Mouse (Mus musculus) limb, embryonic 12.5 days (tissue): ENCODE results near the gene Comt. TPM values are rescaled to one million over a fixed set of nuclear protein-coding genes. Genes with fewer than 3 reads are reported as not detected.

Experiments
- ATAC-seq: fragments of 200-750 bp; cut with Nextera tagmentation; 2 replicates; pipeline ENCODE4 v1.8.0; 2017; ENCODE audit warnings: low read depth, moderate TSS enrichment; ENCODE audit not compliant: insufficient number of reproducible peaks, insufficient read depth, low FRiP score, low TSS enrichment
- H3K27ac ChIP-seq: fragments of 300-500 bp; sonication (generic); 2 replicates; pipeline ENCODE4 v1.5.1; 2016; ENCODE audit warnings: mild to moderate bottlenecking, moderate library complexity
- H3K27me3 ChIP-seq: fragments of 300-500 bp; sonication (generic); 2 replicates; pipeline ENCODE4 v1.6.1; 2016; ENCODE audit warnings: mild to moderate bottlenecking, moderate library complexity
- H3K36me3 ChIP-seq: fragments of 300-500 bp; sonication (generic); 2 replicates; pipeline ENCODE4 v1.6.1; 2016; ENCODE audit warnings: mild to moderate bottlenecking, moderate library complexity
- H3K4me1 ChIP-seq: fragments of 300-500 bp; sonication (generic); replicated peaks from 2 replicates; pipeline ENCODE4 v1.6.1; 2016
- H3K4me2 ChIP-seq: fragments of 300-500 bp; sonication (generic); 2 replicates; pipeline ENCODE4 v1.6.1; 2016; ENCODE audit warnings: mild to moderate bottlenecking, moderate library complexity
- H3K4me3 ChIP-seq: fragments of 300-500 bp; sonication (generic); replicated peaks from 2 replicates; pipeline ENCODE4 v1.5.1; 2016; ENCODE audit warnings: mild to moderate bottlenecking
- H3K9ac ChIP-seq: fragments of 300-500 bp; sonication (generic); replicated peaks from 2 replicates; pipeline ENCODE4 v1.6.1; 2016; ENCODE audit warnings: mild to moderate bottlenecking, moderate library complexity
- H3K9me3 ChIP-seq: fragments of 300-500 bp; sonication (generic); 2 replicates; pipeline ENCODE4 v1.6.1; 2016; ENCODE audit warnings: mild to moderate bottlenecking, moderate library complexity
- WGBS: fragments of 180-500 bp; shearing (Covaris S2); methylation state at CpG from one replicate; pipeline ENCODE4 v1.1.7; 2016; 5-methylcytosine and 5-hydroxymethylcytosine counted together
- polyA plus RNA-seq: library from polyadenylated mRNA; unstranded; fragments of >200 nt; fragmentation: Nextera tagmentation; extraction: Ambion mirVana; gene quantifications from 2 replicates; pipeline ENCODE4 v1.2.1, GENCODE M21; 2016

Comt gene
- polyA plus RNA-seq, 1 experiment from 2014 or later: 66.5 TPM

DNA sequence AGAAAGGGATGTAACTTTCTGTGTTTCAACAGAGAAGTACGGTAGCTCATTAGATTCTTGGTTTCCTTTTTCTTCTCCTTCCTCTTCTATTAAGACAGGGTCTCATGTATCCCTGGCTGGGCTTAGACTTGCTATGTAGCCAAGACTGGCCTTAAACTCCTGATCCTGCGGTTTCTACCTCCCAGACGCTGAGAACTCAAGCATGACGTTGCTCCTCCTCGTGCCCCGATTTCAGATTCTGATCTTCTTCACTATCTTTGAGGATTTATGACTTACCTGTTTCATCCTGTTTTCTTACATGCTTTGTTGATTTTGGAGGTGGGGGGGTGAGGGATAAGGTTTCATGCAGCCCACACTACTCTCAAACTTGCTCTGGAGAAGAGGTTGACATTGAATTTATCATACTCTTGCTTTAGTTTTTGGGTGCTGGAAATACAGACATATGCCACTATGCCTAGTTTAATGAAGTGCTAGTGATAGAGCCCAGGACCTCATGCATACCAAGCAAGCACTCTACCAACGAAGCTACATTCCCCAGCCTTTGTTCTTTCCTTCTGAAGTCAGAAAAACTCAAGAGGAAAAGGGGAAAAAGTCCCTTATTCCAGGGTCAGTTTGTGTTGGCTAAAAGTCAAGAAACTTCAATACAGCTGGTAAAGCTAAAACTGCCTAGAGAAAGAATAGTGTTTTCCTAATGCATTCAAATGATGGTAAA is 3.3 kb downstream of the Comt start:
- Histone ChIP-seq H3K4me3 (no peak overlapping the region), H3K27ac (peak overlapping the region; percentile 76), H3K36me3 (peaks cover 37% of the 10 kb centered on the region), H3K9me3 (no peaks in the 10 kb centered on the region), H3K27me3 (no peaks in the 10 kb centered on the region), H3K4me1 (peaks cover 26% of the 10 kb centered on the region), H3K9ac (no peak overlapping the region), H3K4me2 (no peak overlapping the region)
- no peak for ATAC-seq
- 79% methylated on average over 7 of the region's 7 CpGs for WGBS

DNA sequence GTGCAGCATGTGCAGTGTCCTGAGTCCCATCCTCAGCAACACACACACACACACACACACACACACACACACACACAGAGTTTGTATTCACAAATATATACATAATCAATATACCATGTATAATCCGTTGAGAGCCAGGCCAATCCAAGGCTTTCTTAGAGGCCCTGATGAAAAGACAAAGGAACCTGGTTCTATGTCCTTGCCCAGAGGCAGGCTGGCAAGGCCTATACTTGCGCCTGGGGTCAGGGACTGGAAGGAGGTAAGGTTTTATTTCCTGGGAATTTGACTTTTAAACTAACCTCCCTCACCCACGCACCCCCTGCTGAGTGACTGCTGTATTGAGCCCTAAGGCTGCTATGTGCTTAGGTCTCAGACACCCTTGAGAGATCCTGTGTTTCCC is 6.1 kb downstream of the Comt start:
- no peak overlapping the region for H3K9ac ChIP-seq
- peaks cover 19% of the 10 kb centered on the region for H3K4me1 ChIP-seq
- no peak overlapping the region for H3K4me2 ChIP-seq
- H3K27me3 ChIP-seq: no peaks in the 10 kb centered on the region
- no peak overlapping the region for H3K27ac ChIP-seq
- H3K9me3 ChIP-seq: no peaks in the 10 kb centered on the region
- H3K4me3 ChIP-seq: no peak overlapping the region
- 78% methylated on average over 3 of the region's 3 CpGs for WGBS
- no peak for ATAC-seq
- H3K36me3 ChIP-seq: peaks cover 58% of the 10 kb centered on the region

DNA sequence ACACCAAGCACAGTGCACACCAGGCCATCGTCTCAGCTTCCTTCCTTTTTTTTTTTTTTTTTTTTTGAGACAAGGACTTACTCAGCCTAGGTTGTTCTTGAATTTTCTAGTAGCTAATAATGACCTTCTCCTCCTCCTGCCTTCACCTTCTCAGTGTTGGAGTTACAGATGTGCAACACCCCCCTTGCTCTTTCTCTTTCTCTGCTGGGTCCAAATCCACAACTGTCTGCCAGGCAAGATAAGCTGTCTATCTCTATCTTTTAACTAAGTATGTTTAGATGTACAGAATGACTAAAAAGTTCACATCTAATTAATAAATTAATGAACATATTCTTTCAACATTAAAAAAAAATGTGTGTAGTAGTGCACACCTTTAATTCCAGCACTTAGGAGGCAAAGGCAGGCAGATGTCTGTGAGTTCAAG is 7.0 kb downstream of the Comt start:
- H3K9ac ChIP-seq: no peak overlapping the region
- peaks cover 10% of the 10 kb centered on the region for H3K4me1 ChIP-seq
- H3K27ac ChIP-seq: no peak overlapping the region
- ATAC-seq: no peak
- H3K27me3 ChIP-seq: no peaks in the 10 kb centered on the region
- H3K4me3 ChIP-seq: no peak overlapping the region
- 81% methylated on average over 1 of the region's 1 CpGs for WGBS
- no peaks in the 10 kb centered on the region for H3K9me3 ChIP-seq
- peaks cover 63% of the 10 kb centered on the region for H3K36me3 ChIP-seq
- no peak overlapping the region for H3K4me2 ChIP-seq

DNA sequence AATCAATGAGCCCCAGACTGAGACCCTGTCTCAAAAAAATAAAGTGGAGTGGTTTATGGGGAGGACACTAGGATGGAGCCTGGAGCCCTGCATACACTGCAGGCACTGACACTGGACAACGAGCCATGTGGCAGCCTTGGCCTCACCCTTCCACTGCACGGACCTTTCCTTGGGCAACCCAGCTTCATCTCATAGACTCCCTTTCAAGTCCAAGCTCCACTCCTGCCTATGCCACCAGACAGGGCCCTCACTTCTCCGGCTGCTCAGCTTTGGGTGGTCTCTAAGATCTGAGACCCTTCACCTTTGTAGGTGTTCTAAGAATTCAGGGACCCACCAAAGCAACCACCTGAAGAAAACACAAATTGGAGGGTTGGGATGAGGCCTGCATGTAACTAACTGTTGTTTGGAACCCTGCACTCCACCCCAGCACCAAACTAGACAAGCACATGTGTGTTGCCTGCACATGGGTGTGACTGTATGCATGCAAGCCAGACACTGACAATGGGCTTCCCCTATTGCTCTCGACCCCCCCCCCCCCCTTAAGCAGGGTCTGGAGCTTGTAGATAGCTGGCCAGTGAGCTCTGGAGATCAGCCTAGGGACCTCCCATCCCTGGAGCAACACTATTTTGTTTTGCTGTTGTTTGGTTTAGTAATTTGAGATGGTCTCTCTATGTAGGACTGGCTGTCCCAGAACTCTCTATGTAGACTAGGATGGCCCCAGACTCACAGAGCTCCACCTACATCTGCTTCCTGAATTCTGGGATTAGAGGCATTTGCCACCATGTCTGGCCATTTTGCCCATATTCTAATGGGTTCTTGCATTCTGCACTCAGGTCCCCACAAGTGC is 7.7 kb downstream of the Comt start:
- peaks cover 5% of the 10 kb centered on the region for H3K4me1 ChIP-seq
- 79% methylated on average over 4 of the region's 4 CpGs for WGBS
- H3K36me3 ChIP-seq: peaks cover 63% of the 10 kb centered on the region
- H3K9ac ChIP-seq: no peak overlapping the region
- H3K27ac ChIP-seq: no peak overlapping the region
- no peak overlapping the region for H3K4me3 ChIP-seq
- ATAC-seq: no peak
- no peaks in the 10 kb centered on the region for H3K27me3 ChIP-seq
- H3K9me3 ChIP-seq: no peaks in the 10 kb centered on the region
- H3K4me2 ChIP-seq: no peak overlapping the region

DNA sequence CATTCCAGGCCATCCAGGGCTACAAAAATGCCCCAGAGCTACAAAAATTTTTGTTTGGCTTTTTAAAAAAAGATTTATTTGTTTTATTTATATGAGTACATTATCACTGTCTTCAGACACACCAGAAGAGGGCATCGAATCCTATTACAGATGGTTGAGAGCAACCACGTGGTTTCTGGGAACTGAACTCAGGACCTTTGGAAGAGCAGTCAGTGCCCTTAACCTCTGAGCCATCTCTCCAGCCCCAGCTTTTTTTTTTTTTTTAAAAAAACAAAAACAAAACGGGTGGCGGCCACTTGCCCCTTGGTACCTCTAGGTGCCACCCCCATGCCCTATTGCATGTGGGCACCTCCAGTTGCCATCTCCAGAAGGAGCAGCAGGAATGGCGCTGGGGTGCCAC is 9.2 kb downstream of the Comt start:
- H3K9ac ChIP-seq: no peak overlapping the region
- no peak overlapping the region for H3K4me3 ChIP-seq
- no peak overlapping the region for H3K4me2 ChIP-seq
- no peak overlapping the region for H3K27ac ChIP-seq
- H3K27me3 ChIP-seq: no peaks in the 10 kb centered on the region
- 92% methylated on average over 5 of the region's 5 CpGs for WGBS
- no peaks in the 10 kb centered on the region for H3K9me3 ChIP-seq
- peaks cover 62% of the 10 kb centered on the region for H3K36me3 ChIP-seq
- no peak for ATAC-seq
- no peaks in the 10 kb centered on the region; the same call in 1 of the 2 replicates for H3K4me1 ChIP-seq

DNA sequence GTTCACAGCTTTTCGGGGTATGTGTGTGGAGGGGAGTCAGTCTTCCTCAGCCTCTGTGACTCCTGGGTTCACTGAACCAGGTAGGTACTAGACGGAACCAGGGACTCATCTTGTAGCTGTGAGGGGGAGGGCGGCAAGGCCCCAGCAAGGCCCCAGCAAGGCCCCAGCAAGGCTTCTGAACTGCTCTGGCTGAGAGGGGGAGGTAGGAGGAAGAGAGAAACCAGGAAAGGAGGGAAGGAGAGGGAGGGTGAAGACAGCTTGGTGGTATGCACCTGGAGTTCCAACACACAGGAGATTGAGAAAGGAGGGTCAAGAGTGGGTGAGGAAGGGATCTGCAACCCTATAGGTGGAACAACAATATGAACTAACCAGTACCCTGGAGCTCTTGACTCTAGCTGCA is 9.8 kb downstream of the Comt start:
- Histone ChIP-seq H3K9ac (no peak overlapping the region), H3K27ac (peak overlapping the region; percentile 45; the same call in 1 of the 2 replicates), H3K9me3 (no peaks in the 10 kb centered on the region), H3K4me3 (no peak overlapping the region), H3K36me3 (peaks cover 59% of the 10 kb centered on the region), H3K4me1 (no peaks in the 10 kb centered on the region; the same call in 1 of the 2 replicates), H3K27me3 (no peaks in the 10 kb centered on the region), H3K4me2 (no peak overlapping the region)
- WGBS: 86% methylated on average over 3 of the region's 3 CpGs
- ATAC-seq: no peak

DNA sequence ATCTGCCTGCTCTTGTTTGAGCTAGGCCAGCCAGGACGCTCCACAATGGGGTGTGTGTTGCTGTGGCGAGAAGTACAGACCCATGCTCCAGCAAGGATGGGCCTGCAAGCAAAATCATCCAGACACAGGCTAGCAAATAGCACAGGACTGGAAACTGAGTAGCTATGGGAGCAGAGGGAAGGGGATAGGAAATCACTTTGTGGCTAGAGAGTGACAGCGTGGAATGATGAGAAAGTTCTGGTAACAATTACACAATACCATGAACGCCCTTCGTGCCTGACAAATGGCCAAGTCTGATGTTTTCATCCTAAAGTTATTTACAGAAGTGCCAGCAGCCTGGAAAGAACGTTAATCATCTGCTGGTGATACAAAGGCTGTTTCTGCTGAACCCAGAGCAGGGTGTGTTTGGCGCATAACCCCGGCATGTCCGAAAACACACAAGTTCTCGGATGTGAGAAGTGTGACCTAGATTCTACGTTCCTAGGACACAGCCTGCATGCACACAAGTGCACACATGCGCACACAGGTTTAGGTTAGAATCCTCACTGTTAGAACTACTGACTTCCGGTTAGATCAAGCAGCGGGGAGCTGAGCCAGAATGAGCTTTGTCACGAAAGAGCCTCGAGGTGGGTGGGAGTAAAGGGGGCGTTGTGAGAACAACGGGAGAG is 10.4 kb downstream of the Comt start:
- 72% methylated on average over 18 of the region's 18 CpGs for WGBS
- H3K4me3 ChIP-seq: no peak overlapping the region
- H3K27me3 ChIP-seq: no peaks in the 10 kb centered on the region
- peaks cover 60% of the 10 kb centered on the region for H3K36me3 ChIP-seq
- no peak for ATAC-seq
- no peaks in the 10 kb centered on the region for H3K9me3 ChIP-seq
- H3K4me2 ChIP-seq: no peak overlapping the region
- peak overlapping the region; percentile 45 for H3K27ac ChIP-seq
- H3K4me1 ChIP-seq: no peaks in the 10 kb centered on the region; the same call in 1 of the 2 replicates
- H3K9ac ChIP-seq: no peak overlapping the region

DNA sequence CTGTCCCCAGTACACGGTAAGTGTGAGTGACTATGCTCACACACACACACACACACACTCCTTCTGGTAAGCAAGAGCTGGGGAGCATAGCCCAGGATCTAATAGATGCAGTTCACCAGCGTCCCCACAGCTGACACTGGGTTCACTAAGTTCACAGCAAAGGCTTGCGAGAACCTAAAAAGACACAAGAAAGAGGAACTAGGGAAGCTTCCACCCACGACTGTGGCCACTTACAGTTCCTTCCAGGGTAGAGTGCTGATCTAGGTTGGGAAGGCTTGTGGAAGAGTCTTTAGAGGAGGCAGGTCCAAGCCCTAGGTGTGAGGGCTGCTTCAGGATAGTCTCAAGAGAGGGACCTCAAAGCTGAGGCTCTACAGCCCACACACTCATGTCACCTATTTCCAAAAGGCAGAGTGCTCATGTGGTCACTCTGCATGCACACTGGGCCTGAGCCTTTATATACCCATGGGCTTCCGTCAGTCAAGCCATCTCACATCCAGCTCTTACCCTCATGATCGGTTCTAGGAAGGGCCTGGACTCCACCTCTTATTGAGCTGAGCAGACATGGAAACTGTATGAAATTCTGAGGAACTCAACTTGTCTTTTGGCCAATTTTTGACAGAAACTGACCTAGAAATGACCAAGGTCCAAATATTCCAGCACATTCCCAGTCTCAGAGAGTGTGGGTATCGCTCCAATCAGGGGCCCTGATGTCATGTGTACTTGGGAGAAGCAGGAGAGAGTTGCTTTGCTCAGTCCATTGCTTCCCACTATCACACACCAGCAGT is 13.4 kb downstream of the Comt start:
- no peak overlapping the region for H3K27ac ChIP-seq
- H3K9me3 ChIP-seq: no peaks in the 10 kb centered on the region
- H3K4me3 ChIP-seq: no peak overlapping the region
- ATAC-seq: no peak
- no peaks in the 10 kb centered on the region for H3K27me3 ChIP-seq
- peaks cover 77% of the 10 kb centered on the region for H3K36me3 ChIP-seq
- WGBS: 89% methylated on average over 7 of the region's 7 CpGs
- no peak overlapping the region for H3K4me2 ChIP-seq
- no peak overlapping the region for H3K9ac ChIP-seq
- H3K4me1 ChIP-seq: no peaks in the 10 kb centered on the region; the same call in 1 of the 2 replicates

DNA sequence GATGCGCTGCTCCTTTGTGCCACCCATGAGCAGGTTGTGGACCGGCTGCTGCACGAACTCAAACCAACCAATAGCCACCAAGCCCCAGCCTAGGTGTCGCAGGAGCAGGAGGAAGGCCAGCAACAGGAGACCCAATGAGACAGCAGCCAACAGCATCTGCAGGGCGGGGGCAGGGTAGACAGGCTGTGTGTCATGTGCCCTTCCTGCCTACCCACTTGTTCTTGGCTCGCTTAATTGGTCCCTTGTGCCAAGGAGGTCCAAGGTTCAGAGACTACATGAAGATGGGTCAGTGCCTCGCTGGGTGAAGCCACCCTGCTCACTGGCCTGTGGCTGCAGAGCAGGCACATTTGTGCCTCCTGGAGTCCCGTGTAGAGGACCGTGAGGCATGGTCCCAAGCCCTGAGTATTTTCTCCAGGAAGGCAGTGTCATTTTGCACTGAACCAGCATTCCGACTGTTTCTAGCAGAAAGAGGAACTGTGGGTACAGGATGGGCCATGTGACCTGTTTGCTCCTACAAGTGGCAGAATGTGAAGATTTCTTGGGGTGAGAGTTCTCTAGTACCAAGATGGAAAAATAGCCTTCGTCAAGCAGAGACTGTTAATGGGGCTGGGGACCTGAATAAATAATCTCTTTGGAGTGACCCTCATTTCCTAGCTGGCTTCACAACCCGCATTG is 14.7 kb downstream of the Comt start:
- 83% methylated on average over 12 of the region's 12 CpGs for WGBS
- Histone ChIP-seq H3K27ac (no peak overlapping the region), H3K4me2 (no peak overlapping the region)

DNA sequence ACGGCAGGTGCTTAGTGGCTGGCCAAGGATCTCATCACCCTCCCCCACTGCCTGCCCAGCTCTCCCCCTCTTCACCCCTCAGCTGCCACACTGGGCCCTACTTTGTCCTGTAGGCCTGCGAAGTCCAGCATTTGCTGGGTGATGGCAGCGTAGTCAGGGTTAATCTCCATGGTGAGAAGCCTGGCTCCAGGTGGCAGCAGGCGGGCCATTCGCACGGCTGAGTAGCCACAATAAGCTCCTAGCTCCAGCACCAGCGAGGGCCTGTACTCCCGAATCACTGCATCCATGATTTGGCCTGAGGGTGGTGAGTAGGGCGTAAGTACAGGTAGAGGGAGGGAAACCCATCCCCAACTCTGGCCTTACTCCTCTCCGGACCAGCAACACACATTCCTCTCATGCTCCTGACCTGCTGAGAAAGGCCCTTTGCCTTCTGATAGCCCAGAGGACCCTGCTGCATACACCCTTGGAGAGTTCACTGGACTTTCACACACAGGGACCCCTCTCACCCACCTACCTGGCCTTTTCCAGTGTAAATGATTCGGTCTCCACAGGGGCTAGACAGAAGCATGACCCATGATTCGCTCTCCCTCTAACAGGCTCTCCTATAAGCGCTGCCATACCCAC is 15.5 kb downstream of the Comt start:
- 88% methylated on average over 13 of the region's 13 CpGs for WGBS
- Histone ChIP-seq H3K9ac (no peak overlapping the region), H3K9me3 (no peaks in the 10 kb centered on the region), H3K4me2 (no peak overlapping the region), H3K4me1 (no peaks in the 10 kb centered on the region), H3K36me3 (peaks cover 78% of the 10 kb centered on the region), H3K4me3 (no peak overlapping the region), H3K27ac (no peak overlapping the region), H3K27me3 (no peaks in the 10 kb centered on the region)
- no peak for ATAC-seq

More for the DNA sequence above, 14.7 kb downstream of the Comt start:
- no peak for ATAC-seq
- H3K4me1 ChIP-seq: no peaks in the 10 kb centered on the region; the same call in 1 of the 2 replicates
- H3K36me3 ChIP-seq: peaks cover 79% of the 10 kb centered on the region
- H3K9me3 ChIP-seq: no peaks in the 10 kb centered on the region
- H3K27me3 ChIP-seq: no peaks in the 10 kb centered on the region
- H3K9ac ChIP-seq: no peak overlapping the region
- H3K4me3 ChIP-seq: no peak overlapping the region
